Mouse (Mus musculus): ENCODE data around the gene Hand2.

The Hand2 gene

DNA sequence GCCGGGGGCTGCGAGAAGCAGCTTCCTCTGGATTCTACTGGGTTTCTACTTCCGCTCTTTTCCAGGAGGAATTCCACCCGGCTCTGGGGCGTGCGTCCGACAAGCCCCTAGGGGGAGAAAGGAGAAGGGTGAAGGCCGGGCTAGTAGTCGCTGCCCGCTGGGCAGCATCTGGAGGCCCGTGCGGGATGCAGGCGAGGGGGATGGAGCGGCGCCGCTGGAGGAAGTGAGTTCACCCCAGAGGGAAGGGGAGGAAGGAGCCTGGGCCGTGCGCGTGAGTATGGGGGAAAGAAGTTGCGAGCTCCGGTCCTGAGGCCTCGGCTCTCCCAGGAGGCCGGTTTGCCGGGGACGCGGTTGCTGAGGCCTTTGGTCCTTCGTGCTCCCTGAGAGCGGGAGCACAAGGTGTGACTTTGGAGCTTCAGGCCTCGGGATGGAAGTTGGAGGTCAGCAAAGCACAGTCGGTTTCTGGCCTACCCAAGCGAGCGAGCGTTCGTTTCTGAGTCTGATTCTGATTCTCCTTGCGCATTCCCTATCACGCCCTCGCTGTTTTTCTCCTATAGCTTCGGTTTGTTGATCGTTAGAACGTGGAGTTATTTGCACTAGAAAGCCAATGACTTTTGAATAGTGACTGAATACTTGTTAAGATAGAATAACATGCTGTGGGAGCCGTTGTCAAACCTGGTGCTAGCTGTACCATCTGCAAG, 20.2 kb downstream of the Hand2 start:
- peak; percentile 69 for DNase-seq (ENCODE audit: extremely low spot score, low spot score)

DNA sequence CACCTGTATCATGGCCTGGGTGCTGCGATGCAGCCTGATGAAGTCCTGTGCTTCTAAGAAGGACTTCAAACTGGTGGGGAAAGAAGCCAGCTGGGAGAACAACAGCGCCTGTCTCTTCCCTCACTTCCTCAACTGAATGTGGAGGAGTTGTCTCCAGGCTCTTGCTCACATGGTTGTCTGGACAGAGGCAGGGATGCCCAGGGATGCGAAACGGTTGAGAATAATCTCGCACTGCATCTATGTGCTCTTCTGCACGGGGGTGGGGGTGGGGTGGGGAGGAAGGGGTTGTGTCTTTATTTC, 20.7 kb downstream of the Hand2 start:
- no peak for DNase-seq (ENCODE audit: extremely low spot score, low spot score)

DNA sequence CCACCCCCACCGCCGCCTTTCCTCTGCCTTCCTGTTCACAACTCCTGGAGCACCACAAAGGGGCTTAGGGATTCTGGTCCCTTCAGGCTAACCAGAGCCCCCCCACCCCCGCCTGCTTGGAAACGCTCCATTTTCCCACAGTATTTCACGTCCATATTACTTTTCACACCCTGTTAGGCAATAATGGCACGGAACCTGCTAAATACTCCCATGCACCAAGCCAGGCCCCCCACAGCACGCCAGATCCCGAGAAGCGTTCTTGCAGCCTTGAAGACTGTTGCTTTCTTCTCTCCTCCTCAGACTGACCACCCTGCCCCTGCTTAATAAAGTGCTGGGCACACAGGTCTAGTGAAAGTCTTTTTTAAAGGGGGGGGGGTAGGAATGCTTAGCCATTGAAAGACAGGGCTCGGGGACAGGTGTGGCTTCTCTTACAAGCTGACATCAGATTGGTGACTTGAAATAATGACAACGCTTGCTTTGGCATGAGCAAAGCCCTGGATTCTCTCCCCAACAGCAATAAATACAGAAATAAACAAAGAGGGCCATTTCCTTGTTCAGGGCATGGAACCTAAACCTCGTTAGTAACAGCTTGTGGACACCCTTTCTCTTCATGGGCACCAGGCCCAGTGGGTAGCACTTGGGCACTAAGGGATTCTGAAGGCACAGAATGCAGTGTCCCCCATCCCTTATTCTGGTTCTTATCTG, 21.8 kb downstream of the Hand2 start:
- peak; percentile 32 for DNase-seq (ENCODE audit: extremely low spot score, low spot score)

DNA sequence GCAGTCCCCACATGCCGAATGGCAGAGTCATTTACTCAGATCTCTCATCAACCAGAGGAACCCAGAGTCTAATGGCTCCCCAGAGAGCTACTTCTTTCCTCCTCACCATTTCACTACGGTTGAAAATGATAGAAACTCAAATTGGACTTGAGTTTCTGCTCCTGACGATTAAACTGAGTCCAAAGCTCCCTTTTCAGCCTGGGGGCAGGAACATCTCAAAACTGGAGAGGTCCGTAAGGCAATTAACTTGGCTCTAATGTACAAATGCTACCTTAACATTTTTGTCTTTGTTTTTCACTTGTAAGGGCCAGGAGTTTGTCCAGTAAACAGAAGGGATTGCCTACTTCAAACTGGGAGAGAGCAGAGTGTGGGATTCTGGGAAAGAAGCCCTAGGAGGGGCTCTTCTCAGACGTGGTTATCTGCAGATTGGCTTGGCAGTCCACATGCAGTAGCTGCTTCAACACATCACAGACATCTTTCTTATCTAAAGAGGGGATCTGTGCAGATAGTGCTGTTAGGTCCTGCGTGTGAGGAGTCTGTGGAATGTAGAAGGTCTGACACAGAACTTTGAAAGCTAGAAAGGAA, 23.0 kb downstream of the Hand2 start:
- peak; percentile 46 for DNase-seq (ENCODE audit: extremely low spot score, low spot score)

DNA sequence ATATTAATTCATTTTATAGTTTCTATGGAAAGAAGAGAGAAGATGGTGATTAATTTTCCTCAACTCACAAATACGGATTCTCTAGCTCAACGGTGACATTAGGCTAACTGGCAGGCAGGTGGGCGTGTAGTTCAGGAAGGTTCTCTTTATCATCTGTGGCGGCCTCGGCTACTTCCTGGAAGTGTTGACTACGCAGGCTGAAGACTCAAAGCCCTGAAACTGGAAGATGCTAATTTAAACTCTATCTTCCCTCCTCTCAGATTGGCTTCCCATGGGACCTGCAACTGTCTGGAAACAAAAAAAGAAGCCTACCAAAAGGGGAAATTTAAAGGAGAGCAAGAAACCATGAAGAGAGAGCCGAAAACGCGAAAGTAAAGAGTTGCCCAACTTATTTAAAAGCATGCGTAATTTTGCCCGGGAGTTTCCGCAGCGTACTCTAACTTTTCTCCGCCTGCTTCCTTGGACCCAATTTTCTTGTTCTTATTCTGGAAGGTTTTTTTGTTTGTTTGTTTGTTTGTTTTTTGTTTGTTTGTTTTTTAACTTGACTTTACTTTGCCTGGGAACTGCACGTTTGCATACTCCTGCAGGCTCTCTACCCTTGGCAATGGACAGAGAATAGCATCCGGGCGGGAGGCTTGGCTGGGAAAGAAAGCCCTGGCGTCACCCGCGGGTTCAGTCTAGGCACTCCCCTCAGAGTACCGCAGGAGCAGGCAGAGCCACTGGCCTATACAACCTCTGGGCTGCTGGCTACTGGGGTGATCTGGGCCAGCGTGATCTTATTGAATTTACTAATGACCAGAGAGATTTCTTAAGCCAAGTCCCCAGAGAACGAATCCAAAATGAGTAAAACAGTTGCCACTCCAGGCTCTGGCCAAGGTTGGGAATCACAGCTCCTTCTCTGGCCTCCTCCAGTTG, 24.4 kb downstream of the Hand2 start:
- peak; percentile 52 for DNase-seq (ENCODE audit: extremely low spot score, low spot score)

DNA sequence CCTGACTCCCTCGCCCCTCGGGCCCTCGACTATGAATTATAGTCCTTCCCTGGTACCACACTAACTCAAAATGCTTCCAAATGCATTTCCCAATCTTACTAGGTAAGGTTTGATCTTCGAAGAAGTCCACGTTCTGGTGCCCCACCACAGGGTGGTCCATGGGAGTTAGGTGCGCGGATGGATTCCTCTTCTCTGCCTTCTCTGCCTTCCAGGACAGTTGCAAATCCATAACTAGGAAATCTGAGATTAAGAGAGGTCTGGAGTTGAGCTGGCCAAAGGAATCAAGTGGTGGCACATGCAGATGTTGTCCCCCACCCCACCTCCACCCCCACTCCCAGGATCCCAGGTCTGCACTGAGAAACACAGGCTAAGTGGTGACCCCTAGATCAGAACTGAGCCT, 25.6 kb downstream of the Hand2 start:
- peak; percentile 39 for DNase-seq (ENCODE audit: extremely low spot score, low spot score)

DNA sequence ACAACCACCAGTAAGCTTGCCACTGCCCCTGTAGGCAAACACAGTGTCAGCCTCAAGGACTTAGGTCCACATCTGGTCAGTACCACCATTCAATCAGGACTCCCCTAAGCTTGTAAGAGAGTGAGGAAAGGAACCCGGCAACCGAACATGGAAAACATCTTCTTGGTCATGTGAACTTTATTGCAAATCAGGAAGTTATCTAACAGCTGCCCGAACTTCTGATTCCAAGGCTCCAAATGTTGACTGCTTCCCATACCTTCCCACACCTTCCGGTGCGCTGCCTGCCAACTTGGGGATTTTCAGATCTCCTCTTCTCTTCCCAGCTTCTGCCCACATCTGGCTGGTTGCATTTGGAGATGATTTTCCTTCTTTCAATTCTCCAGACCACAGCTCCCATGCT, 26.4 kb downstream of the Hand2 start:
- peak; percentile 26 for DNase-seq (ENCODE audit: extremely low spot score, low spot score)

DNA sequence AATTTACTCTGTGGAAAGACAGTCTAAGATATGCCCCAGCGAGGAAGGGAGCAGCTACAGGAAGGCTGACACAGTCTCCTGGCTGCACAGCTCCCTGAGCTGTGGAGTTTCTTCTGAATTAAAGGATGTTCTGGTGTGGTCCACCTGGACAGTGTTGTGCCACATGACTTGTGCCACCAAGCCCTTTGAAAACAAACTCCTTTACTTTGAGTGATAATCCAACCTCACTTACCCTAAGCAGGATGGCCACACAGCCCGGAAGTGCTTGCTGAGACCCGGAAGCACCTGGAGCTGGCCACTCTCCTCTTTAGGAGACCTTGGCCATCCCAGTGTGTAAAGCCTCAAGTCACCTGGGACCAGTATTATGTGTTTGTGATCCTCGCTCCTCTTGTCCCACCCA, 27.5 kb downstream of the Hand2 start:
- DNase-seq (ENCODE audit: extremely low spot score, low spot score): peak; percentile 37

DNA sequence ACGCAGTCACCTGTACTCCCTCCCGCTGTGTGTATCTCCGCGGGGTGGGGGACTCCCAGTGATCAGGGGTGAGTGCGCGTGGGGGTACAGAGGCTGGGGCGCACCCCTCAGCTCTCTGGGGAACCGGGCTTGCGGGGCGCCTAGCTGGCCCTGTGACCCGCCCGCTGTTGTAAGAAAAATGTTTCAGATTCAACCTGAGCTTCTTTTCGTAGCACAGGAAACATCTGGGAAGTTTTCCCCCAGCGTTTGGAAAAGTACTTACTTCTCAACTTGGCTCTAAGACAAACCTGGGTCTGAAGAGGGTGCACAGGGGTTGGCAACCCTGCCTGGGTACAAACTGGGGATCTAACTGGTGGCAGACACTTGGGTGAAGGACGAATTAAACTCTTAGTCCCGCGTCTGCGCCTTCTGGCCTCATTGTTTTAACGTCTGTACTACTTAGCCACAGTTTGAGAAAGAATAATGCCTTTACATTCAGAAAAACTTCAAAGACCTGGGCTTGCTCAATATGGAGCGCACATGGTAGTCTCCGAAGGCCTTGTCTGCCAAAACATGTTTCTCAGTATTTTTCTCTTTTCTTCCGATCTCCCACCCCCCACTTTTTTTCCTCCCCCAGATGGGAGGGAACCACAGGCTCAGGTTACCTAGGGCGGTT, 28.2 kb downstream of the Hand2 start:
- peak; percentile 46 for DNase-seq (ENCODE audit: extremely low spot score, low spot score)

DNA sequence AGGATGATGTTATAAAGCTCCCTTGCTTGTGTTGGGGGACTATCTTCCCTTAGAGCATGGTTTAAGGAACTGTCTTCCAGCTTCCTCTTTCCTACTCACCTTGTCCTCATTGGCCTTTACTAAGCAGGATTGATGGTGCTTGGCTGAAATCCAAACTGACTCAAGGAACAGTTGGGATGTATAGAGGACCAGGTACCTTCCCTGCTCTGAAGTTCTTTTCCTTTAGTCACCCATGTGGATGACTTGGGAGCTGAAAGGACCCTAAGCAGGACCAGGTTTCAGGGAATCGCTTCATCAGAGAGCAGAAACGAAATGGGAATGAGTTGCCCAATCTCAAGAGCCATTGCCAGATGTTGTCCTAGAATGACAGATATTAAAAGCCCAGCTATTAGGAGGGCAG, 31.1 kb downstream of the Hand2 start:
- DNase-seq (ENCODE audit: extremely low spot score, low spot score): peak; percentile 13

DNA sequence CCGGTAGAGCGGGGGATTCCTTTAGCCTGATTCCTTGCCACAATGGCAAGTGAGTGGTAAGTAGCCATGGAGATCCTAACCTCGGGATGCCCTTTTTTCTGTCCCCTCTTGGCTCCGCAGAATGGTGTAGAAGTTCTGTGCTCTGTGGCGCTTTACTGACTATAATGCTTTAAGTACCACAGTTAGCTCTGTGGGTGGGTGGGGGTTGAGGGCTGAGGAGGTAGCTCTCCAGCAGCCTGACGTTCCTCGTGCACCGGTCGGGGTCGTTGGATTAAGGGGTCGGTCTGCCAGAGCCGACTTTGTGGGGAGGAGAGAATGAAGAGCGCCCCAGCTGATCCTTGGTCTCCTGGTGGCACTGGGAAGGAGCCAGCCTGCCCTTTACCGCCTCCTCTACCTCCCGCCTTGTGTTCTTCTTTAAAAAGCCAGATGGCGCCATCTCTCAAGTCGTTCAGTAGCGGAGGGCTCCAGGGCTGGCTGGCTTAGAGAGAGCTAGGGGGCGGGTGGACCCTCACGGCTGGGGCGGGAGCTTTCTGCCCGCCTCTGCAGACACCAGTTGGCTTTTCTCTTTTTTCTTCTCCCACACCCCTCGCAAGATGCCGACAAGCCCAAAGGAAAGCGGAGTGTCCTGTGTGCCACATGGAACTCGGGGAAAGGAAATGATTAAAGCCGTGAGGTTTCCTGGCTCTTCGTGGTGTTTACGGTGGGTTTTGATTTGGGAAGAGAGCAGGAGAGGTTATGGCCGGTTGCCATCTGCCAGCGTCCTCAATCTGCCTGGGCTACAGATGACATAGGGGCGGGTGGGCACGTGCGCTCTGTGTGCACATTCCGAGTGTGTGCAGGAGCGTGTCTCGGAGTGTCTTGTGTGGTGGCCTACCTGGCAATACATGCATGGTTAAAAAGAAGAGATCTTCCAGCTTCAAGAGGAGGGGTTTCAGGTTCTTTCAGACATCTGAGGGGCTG, 32.8 kb downstream of the Hand2 start:
- DNase-seq (ENCODE audit: extremely low spot score, low spot score): peak; percentile 82

DNA sequence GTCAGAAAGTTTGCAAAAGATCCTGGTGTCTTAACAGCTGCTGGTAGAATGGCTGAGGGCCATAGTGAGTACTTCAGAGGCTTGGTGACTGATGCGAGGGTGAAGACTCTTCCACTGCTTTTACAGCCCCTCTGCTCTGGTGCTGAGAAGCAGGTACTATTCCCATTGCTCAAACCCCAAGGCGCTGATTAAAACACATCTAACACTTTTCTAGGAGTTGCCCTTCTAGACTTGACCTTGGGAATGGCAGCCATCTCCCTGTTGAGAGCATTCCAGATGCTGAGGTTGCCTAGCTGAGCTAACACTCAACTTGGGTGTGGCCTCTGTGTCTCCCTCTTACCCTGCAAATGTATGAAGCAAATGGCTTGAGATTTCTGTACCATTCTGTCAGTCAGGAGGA, 34.1 kb downstream of the Hand2 start:
- no peak for DNase-seq (ENCODE audit: extremely low spot score, low spot score)

DNA sequence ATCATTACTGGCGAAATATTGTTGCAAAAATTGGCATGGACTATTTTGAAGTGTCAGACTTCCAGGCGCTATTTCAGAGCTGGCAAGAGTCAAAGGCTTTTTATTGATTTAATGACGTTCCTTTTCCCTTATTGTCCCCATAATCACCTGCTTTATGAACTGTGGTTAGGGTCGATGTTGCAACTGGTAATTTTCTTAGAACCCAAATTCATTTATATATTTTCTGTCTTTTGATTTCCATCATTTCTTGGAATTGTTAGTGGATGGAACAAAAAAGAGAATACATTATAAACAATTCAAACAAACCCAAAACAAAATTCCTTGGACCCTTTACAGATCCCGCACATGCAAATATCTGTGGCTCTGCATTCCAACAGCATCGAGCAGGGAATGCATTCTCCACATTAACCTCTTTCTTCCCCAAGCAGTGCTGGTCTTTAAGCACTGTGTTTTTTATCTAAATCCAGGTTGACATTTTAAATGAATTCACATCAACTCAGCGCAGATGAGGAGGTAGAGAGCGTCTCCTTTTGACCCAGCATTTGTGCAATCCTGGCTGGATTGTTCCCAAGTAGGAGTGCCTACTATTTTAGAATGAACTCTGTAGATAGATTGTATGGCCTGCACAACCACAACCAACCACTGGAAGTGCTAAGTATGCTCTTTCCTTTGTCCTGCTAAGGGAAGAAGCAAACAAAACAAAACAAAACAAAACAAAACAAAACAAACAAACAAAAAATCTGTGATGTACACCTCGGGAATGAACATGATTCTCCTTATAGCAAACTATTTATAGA, 35.9 kb downstream of the Hand2 start:
- no peak for DNase-seq (ENCODE audit: extremely low spot score, low spot score)

DNA sequence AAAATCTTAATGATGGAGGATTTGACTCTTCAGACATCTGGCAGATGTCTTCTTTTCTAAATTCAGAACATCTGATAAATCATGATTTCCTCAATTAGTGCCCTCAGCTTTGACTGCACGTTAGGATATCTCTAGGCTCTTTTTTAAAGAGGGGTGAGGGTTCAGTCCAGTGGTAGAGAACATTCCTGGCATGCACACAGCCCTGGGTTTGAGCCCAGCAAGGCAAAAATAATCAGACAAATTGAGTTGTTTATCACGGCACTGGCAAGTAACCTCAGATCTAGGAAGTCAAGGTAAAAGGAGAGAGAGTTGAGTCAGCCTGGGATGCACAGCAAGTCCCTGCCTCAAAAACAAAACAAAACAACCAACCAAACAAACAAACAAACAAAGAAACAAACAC, 39.7 kb downstream of the Hand2 start:
- no peak for DNase-seq (ENCODE audit: extremely low spot score, low spot score)

DNA sequence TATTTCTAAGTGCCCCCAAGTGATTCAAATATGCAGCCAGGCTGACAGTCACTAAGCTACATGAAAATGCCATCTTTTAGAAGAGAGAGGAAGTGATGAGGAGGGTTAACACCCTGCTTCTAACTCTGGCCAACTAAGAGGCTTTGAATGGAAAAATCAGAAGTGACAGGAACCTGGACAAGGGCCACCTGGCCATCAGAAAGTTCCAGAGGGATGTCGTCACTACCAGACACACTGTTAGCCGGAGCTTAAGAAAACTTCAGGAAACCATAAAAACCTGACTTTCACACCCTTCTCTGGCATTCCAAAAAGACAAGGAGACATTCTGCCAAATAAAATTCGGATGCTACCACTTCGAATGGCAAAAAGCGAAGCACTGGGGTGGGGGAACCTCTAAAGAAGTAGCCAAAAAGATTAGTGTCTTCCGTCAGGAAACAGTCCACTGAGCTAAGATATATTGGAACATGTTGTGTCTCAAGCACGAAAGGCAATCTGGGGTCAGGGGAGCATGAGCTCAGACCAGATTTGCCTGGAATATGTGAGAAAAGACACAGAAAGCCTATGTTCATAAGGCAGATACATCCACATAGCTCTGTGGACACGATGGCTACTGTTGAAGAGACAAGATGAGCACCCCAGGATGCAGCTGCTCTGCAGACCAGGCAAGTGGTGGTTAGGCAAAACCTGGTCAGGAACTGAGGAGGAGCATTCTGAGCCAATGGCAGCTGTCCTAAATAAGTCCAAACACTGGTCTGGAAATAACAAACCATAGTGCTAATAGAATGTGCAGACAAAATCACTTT, 40.4 kb downstream of the Hand2 start:
- no peak for DNase-seq (ENCODE audit: extremely low spot score, low spot score)

DNA sequence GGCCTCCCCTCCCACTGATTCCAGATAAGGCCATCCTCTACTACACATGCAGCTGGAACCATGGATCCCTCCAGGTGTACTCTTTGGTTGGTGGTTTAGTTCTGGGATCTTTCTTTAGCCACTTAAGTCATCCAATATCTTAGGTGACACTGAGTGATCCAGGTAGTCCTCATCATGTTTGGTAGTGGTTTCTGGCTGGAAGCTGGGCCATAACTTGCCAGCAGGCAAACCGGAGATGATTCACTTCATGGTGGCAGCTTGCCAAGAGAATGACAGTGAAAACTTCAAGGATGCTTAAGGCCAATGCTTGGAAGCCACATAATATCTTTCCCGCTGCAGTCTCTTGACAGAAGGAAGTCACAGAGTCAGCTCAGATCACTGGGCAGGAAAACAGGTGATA, 42.1 kb downstream of the Hand2 start:
- DNase-seq (ENCODE audit: extremely low spot score, low spot score): no peak

DNA sequence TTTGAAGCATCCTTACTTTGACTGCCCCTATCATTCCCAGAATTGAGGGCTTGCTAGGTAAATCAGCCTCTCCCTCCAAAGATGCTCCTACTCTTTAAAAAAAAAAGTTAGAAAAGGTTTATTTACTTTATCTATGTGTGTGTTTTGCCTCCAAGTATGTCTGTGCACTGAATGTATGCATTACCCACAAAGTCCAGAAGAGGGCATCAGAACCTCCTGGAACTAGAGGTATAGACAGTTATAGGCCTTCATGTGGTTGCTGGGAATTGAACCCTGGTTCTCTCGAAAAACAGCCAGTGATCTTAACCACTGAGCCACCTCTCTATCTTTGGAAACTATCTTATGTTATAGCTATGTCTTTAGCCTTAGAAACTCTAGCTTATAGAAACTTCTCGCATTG, 53.3 kb downstream of the Hand2 start:
- no peak for DNase-seq (ENCODE audit: extremely low spot score, low spot score)

All from neural tube, embryonic 10.5 days (tissue).